Mouse (Mus musculus) thymus, postnatal 4 days (tissue): ENCODE measurements around the gene 4930404N11Rik.

Source experiments
- DNase-seq: peaks from one replicate; pipeline ENCODE4 v3.0.0; 2021

4930404N11Rik gene

GRCm38 (mm10) chr10:81350351-81351063 is 15.1 kb downstream of the 4930404N11Rik start, which contains the start of gene Hmg20b:
Gene Hmg20b, minus strand, starts transcription at chr10:81350480.
- DNase-seq = peak; percentile 99

- DNase-seq = no peak
These were observed 15.7 kb downstream of the 4930404N11Rik start for GRCm38 (mm10) chr10:81349961-81350350.

- peak; percentile 51 for DNase-seq
These were observed 16.5 kb downstream of the 4930404N11Rik start for GRCm38 (mm10) chr10:81349146-81349545.

GRCm38 (mm10) chr10:81346453-81347067 is 19.1 kb downstream of the 4930404N11Rik start:
- DNase-seq = peak; percentile 68

GRCm38 (mm10) chr10:81345162-81345534 is 20.5 kb downstream of the 4930404N11Rik start:
- no peak for DNase-seq

- DNase-seq = no peak
These were observed 21.0 kb downstream of the 4930404N11Rik start for GRCm38 (mm10) chr10:81344421-81345161.

- peak; percentile 62 for DNase-seq
These were observed 22.7 kb downstream of the 4930404N11Rik start, which contains the start of gene Gipc3 for GRCm38 (mm10) chr10:81342686-81343505. Gene Gipc3, minus strand, starts transcription at chr10:81343266.

GRCm38 (mm10) chr10:81341333-81341949 is 24.2 kb downstream of the 4930404N11Rik start:
- peak; percentile 94 for DNase-seq

GRCm38 (mm10) chr10:81340551-81341332 is 24.9 kb downstream of the 4930404N11Rik start:
- DNase-seq = no peak

GRCm38 (mm10) chr10:81336558-81336957 is 29.1 kb downstream of the 4930404N11Rik start:
- no peak for DNase-seq

- no peak for DNase-seq
These were observed 29.9 kb downstream of the 4930404N11Rik start for GRCm38 (mm10) chr10:81335393-81336340.

GRCm38 (mm10) chr10:81334324-81334723 is 31.3 kb downstream of the 4930404N11Rik start:
- DNase-seq = no peak

- no peak for DNase-seq
These were observed 33.3 kb downstream of the 4930404N11Rik start for GRCm38 (mm10) chr10:81332277-81332676.

GRCm38 (mm10) chr10:81330007-81330406 is 35.6 kb downstream of the 4930404N11Rik start:
- peak; percentile 56 for DNase-seq

GRCm38 (mm10) chr10:81329194-81329975 is 36.2 kb downstream of the 4930404N11Rik start:
- peak; percentile 91 for DNase-seq

GRCm38 (mm10) chr10:81328386-81328785 is 37.2 kb downstream of the 4930404N11Rik start, which contains the start of gene Tbxa2r:
Gene Tbxa2r, plus strand, starts transcription at chr10:81328731.
- peak; percentile 92 for DNase-seq

GRCm38 (mm10) chr10:81327959-81328358 is 37.7 kb downstream of the 4930404N11Rik start:
- no peak for DNase-seq

GRCm38 (mm10) chr10:81326858-81327257 is 38.8 kb downstream of the 4930404N11Rik start:
- DNase-seq = peak; percentile 54

- no peak for DNase-seq
These were observed 39.8 kb downstream of the 4930404N11Rik start for GRCm38 (mm10) chr10:81325781-81326180.
